Mouse (Mus musculus): ENCODE data around the gene Camta1.

- TF ChIP-seq TAL1 (IDR thresholded peaks at IDR 0.05; ENCODE audit: low read length) (no peak), GATA1 (IDR thresholded peaks at IDR 0.05; ENCODE audit: low read length) (no peak)
These were observed 622.5 kb downstream of the Camta1 start for GRCm38 (mm10) chr4:151238970-151239684.
